Mouse (Mus musculus) forebrain, embryonic 16.5 days (tissue): ENCODE measurements around the gene Tfcp2. TPM values are rescaled to one million over a fixed set of nuclear protein-coding genes. Genes with fewer than 3 reads are reported as not detected.
"Not testable (repeated sequence)": the region's sequence is repeated elsewhere in the genome, so short reads cannot be mapped to it uniquely, and the experiment has no call there.

Experiments
- ATAC-seq: fragments of 200-750 bp; cut with Nextera tagmentation; 2 replicates; pipeline ENCODE4 v1.8.0; 2017; ENCODE audit warnings: mild to moderate bottlenecking, moderate library complexity
- H3K27ac ChIP-seq: fragments of 300-500 bp; sonication (generic); 2 replicates; pipeline ENCODE4 v1.5.1; 2014; ENCODE audit warnings: low read length, control low read depth
- H3K27me3 ChIP-seq: fragments of 300-500 bp; sonication (generic); replicated peaks from 2 replicates; pipeline ENCODE4 v1.6.1; 2014; ENCODE audit warnings: low read length; ENCODE audit not compliant: control insufficient read depth, insufficient read depth
- H3K36me3 ChIP-seq: fragments of 300-500 bp; sonication (generic); 2 replicates; pipeline ENCODE4 v1.6.1; 2014; ENCODE audit not compliant: control insufficient read depth, insufficient read depth
- H3K4me1 ChIP-seq: fragments of 300-500 bp; sonication (generic); replicated peaks from 2 replicates; pipeline ENCODE4 v1.6.1; 2014; ENCODE audit warnings: low read length; ENCODE audit not compliant: control insufficient read depth, insufficient read depth
- H3K4me2 ChIP-seq: fragments of 300-500 bp; sonication (generic); 2 replicates; pipeline ENCODE4 v1.6.1; 2014; ENCODE audit warnings: mild to moderate bottlenecking, low read length, control low read depth
- H3K4me3 ChIP-seq: fragments of 300-500 bp; sonication (generic); replicated peaks from 2 replicates; pipeline ENCODE4 v1.5.1; 2014; ENCODE audit warnings: mild to moderate bottlenecking, low read length, control low read depth
- H3K9ac ChIP-seq: fragments of 300-500 bp; sonication (generic); replicated peaks from 2 replicates; pipeline ENCODE4 v1.6.1; 2014; ENCODE audit warnings: low read depth, low read length, control low read depth
- H3K9me3 ChIP-seq: fragments of 300-500 bp; sonication (generic); 2 replicates; pipeline ENCODE4 v1.6.1; 2016; ENCODE audit warnings: low read length; ENCODE audit not compliant: control insufficient read depth
- WGBS: fragments of 180-500 bp; shearing (Covaris S2); extraction: QIAGEN DNeasy Blood & Tissue Kit; methylation state at CpG from one replicate; pipeline ENCODE4 v1.1.7; 2014; 5-methylcytosine and 5-hydroxymethylcytosine counted together
- polyA plus RNA-seq: library from polyadenylated mRNA; unstranded; fragments of >200 nt; fragmentation: Nextera tagmentation; extraction: Ambion mirVana; gene quantifications from 2 replicates; pipeline ENCODE4 v1.2.1, GENCODE M21; 2015

Gene Tfcp2
- polyA plus RNA-seq, 1 experiment from 2014 or later: 35.1 TPM

GRCm38 (mm10) chr15:100508454-100509167 is 43.2 kb downstream of the Tfcp2 start:
- no peak for ATAC-seq
- H3K36me3 ChIP-seq: peaks cover 33% of the 10 kb centered on the region

GRCm38 (mm10) chr15:100499506-100499905 is 52.3 kb downstream of the Tfcp2 start:
- H3K4me1 ChIP-seq, H3K36me3 ChIP-seq, H3K27ac ChIP-seq, H3K9ac ChIP-seq, H3K27me3 ChIP-seq, H3K4me3 ChIP-seq, H3K9me3 ChIP-seq, ATAC-seq, H3K4me2 ChIP-seq: not testable (repeated sequence)
- WGBS: 94% methylated on average over 8 of the region's 8 CpGs

More at GRCm38 (mm10) chr15:100508454-100509167, 43.2 kb downstream of the Tfcp2 start:
- Histone ChIP-seq H3K4me1 (no peaks in the 10 kb centered on the region), H3K27me3 (no peaks in the 10 kb centered on the region), H3K9ac (no peak overlapping the region), H3K4me2 (no peak overlapping the region), H3K4me3 (no peak overlapping the region), H3K27ac (no peak overlapping the region), H3K9me3 (no peaks in the 10 kb centered on the region)
- WGBS: 82% methylated on average over 13 of the region's 13 CpGs

DNA sequence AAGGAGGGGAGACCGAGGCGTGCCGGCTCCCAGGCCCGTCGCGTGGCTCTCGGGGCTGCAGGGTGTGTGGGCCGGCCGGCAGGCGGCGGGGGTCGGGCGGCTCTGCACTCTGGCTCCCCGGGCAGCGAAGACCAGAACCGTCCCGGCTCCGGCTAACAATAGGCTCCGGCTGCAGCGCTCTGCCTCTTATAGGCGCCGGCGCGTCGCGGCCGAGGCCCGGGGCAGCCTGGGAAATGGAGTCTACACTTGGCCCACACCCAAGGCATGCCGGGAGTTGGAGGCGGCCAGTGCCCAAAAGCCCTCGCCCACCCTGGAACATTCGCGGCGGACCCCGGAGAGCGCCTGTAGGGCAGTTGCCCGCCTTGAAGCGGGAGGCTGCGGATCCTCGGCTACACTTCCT is 56.7 kb downstream of the Tfcp2 start, which contains the start of gene Csrnp2:
TSS of gene Csrnp2 (minus strand) at position 387 of the 400 bp plus-strand sequence.
- H3K4me1 ChIP-seq: peaks cover 42% of the 10 kb centered on the region
- peak within 1 kb of the TSS; percentile 97 for H3K27ac ChIP-seq
- H3K27me3 ChIP-seq: no peaks in the 10 kb centered on the region
- peak within 1 kb of the TSS; percentile 79 for H3K4me2 ChIP-seq
- H3K9me3 ChIP-seq: no peaks in the 10 kb centered on the region
- WGBS: under 1% methylated on average over 40 of the region's 40 CpGs
- H3K36me3 ChIP-seq: no peaks in the 10 kb centered on the region
- ATAC-seq: peak; percentile 98
- H3K9ac ChIP-seq: peak within 1 kb of the TSS; percentile 96
- H3K4me3 ChIP-seq: peak within 1 kb of the TSS; percentile 87

- H3K27ac ChIP-seq: peak overlapping the region; percentile 97
- peak; percentile 86 for ATAC-seq
- peak overlapping the region; percentile 87 for H3K4me3 ChIP-seq
- no peaks in the 10 kb centered on the region for H3K27me3 ChIP-seq
- peaks cover 44% of the 10 kb centered on the region for H3K4me1 ChIP-seq
- H3K36me3 ChIP-seq: no peaks in the 10 kb centered on the region
- peak overlapping the region; percentile 79 for H3K4me2 ChIP-seq
- H3K9ac ChIP-seq: peak overlapping the region; percentile 96
- under 1% methylated on average over 29 of the region's 29 CpGs for WGBS
- no peaks in the 10 kb centered on the region for H3K9me3 ChIP-seq
Observed at GRCm38 (mm10) chr15:100494647-100495046, 57.2 kb downstream of the Tfcp2 start.

- no peaks in the 10 kb centered on the region for H3K27me3 ChIP-seq
- no peak overlapping the region for H3K27ac ChIP-seq
- H3K9ac ChIP-seq: no peak overlapping the region
- 64% methylated on average over 9 of the region's 9 CpGs for WGBS
- no peak overlapping the region for H3K4me3 ChIP-seq
- ATAC-seq: no peak
- H3K9me3 ChIP-seq: no peaks in the 10 kb centered on the region
- H3K4me2 ChIP-seq: peak overlapping the region; percentile 79
- peaks cover 12% of the 10 kb centered on the region; the same call in 1 of the 2 replicates for H3K36me3 ChIP-seq
- H3K4me1 ChIP-seq: peaks cover 47% of the 10 kb centered on the region
Observed at GRCm38 (mm10) chr15:100491966-100492365, 59.8 kb downstream of the Tfcp2 start.

- WGBS: 90% methylated on average over 15 of the region's 15 CpGs
- Histone ChIP-seq H3K4me3 (no peak overlapping the region), H3K27me3 (no peaks in the 10 kb centered on the region), H3K36me3 (peaks cover 26% of the 10 kb centered on the region), H3K4me2 (no peak overlapping the region), H3K4me1 (peaks cover 44% of the 10 kb centered on the region), H3K9ac (no peak overlapping the region), H3K9me3 (no peaks in the 10 kb centered on the region), H3K27ac (no peak overlapping the region)
- no peak for ATAC-seq
Observed at GRCm38 (mm10) chr15:100489263-100489662, 62.5 kb downstream of the Tfcp2 start.

DNA sequence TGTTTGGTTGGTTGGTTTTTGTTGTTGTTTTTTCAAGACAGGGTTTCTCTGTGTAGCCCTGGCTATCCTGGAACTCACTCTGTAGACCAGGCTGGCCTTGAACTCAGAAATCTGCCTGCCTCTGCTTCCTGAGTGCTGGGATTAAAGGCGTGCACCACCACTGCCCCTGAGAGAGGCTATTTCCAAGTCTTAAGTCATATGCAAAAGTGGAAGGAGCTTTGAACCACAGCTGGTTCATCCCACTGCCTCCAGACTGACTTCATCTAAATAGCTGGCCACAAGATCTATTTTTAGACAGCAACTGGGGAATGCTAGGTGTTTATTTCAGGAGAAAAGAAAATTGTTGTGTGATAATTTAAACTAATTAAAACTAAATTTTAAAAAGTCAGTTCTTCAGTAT is 63.5 kb downstream of the Tfcp2 start:
- not testable (repeated sequence) for H3K27ac ChIP-seq, H3K9ac ChIP-seq, H3K27me3 ChIP-seq, ATAC-seq, H3K4me3 ChIP-seq, H3K4me2 ChIP-seq, H3K9me3 ChIP-seq
- WGBS: 93% methylated on average over 1 of the region's 1 CpGs
- Histone ChIP-seq H3K4me1 (peaks cover 34% of the 10 kb centered on the region), H3K36me3 (peaks cover 33% of the 10 kb centered on the region)

DNA sequence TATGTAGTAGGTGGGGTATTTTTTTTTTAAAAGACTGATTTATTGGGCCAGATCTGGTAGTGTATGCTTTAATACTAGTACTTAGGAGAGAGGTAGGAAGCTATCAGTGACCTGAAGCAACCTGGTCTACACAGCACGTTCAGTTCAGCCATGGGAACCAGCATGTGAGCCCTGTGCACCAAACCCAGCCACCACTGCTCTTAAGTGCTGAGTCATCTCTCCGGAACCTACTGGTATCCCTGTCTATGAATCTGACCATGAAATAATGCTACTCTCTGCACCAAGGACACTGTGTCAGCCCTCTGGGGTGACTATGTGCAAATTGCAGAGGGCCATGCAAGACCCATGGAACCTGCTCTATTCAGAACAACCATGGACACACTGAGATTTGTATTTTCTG is 64.8 kb downstream of the Tfcp2 start:
- Histone ChIP-seq H3K9me3 (no peaks in the 10 kb centered on the region), H3K27ac (no peak overlapping the region), H3K4me1 (peaks cover 22% of the 10 kb centered on the region), H3K4me3 (no peak overlapping the region), H3K36me3 (peaks cover 40% of the 10 kb centered on the region), H3K27me3 (no peaks in the 10 kb centered on the region), H3K9ac (no peak overlapping the region), H3K4me2 (no peak overlapping the region)
- no peak for ATAC-seq
- 88% methylated on average over 2 of the region's 2 CpGs for WGBS

DNA sequence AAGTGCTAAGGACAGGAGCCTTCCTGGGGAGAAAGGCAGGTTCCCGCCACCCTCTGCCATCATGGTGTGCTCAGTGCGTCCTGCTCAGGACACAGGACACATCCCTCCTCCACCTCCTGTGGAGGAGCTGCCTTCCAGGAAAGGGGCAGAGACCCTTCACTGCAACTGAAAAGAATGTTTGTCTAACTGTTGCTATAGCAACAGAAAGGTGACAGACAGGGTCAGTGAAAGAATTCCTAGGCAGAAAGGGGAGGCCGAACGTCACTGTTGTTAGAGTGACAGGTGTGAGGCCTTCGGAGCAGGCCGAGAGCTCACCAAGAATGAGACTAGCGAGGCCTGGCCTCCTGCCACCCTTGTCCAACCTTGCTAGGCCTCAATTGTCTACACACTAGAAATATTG is 65.4 kb downstream of the Tfcp2 start:
- 17% methylated on average over 7 of the region's 7 CpGs for WGBS
- Histone ChIP-seq H3K9me3 (no peaks in the 10 kb centered on the region), H3K9ac (no peak overlapping the region), H3K27me3 (no peaks in the 10 kb centered on the region), H3K4me3 (no peak overlapping the region), H3K27ac (no peak overlapping the region), H3K4me2 (no peak overlapping the region), H3K4me1 (peaks cover 17% of the 10 kb centered on the region), H3K36me3 (peaks cover 46% of the 10 kb centered on the region)
- ATAC-seq: no peak
